Mouse (Mus musculus) neural tube, embryonic 15.5 days (tissue): ENCODE measurements around the gene Iqcf4. TPM values are rescaled to one million over a fixed set of nuclear protein-coding genes. Genes with fewer than 3 reads are reported as not detected.

ENCODE experiments used
- ATAC-seq: fragments of 200-750 bp; cut with Nextera tagmentation; 2 replicates; pipeline ENCODE4 v1.8.0; 2017; ENCODE audit warnings: mild to moderate bottlenecking, moderate TSS enrichment, moderate library complexity; ENCODE audit not compliant: low FRiP score
- H3K27ac ChIP-seq: fragments of 300-500 bp; sonication (generic); replicated peaks from 2 replicates; pipeline ENCODE4 v1.5.1; 2015; ENCODE audit warnings: mild to moderate bottlenecking, inconsistent platforms
- H3K27me3 ChIP-seq: fragments of 300-500 bp; sonication (generic); replicated peaks from 2 replicates; pipeline ENCODE4 v1.6.1; 2015; ENCODE audit warnings: inconsistent platforms
- H3K36me3 ChIP-seq: fragments of 300-500 bp; sonication (generic); 2 replicates; pipeline ENCODE4 v1.6.1; 2015; ENCODE audit warnings: inconsistent platforms
- H3K4me1 ChIP-seq: fragments of 300-500 bp; sonication (generic); 2 replicates; pipeline ENCODE4 v1.6.1; 2015; ENCODE audit warnings: inconsistent platforms
- H3K4me2 ChIP-seq: fragments of 300-500 bp; sonication (generic); 2 replicates; pipeline ENCODE4 v1.6.1; 2015; ENCODE audit warnings: inconsistent platforms, mild to moderate bottlenecking, moderate library complexity
- H3K4me3 ChIP-seq: fragments of 300-500 bp; sonication (generic); replicated peaks from 2 replicates; pipeline ENCODE4 v1.5.1; 2015; ENCODE audit warnings: mild to moderate bottlenecking, inconsistent platforms
- H3K9ac ChIP-seq: fragments of 300-500 bp; sonication (generic); replicated peaks from 2 replicates; pipeline ENCODE4 v1.6.1; 2015; ENCODE audit warnings: mild to moderate bottlenecking, inconsistent platforms
- H3K9me3 ChIP-seq: fragments of 300-500 bp; sonication (generic); replicated peaks from 2 replicates; pipeline ENCODE4 v1.6.1; 2016; ENCODE audit warnings: inconsistent platforms
- WGBS: fragments of 180-500 bp; shearing (Covaris S2); methylation state at CpG from one replicate; pipeline ENCODE4 v1.1.7; 2015; ENCODE audit warnings: mixed read lengths; 5-methylcytosine and 5-hydroxymethylcytosine counted together
- polyA plus RNA-seq: library from polyadenylated mRNA; unstranded; fragments of >200 nt; fragmentation: Nextera tagmentation; extraction: Ambion mirVana; gene quantifications from 2 replicates; pipeline ENCODE4 v1.2.1, GENCODE M21; 2015

The Iqcf4 gene
- polyA plus RNA-seq, 1 experiment from 2014 or later = not detected

GRCm38 (mm10) chr9:106576112-106576511 lies 5.3 kb upstream of the Iqcf4 start:
- WGBS = 85% methylated on average over 2 of the region's 2 CpGs
- ATAC-seq = no peak
- H3K9ac ChIP-seq = no peak overlapping the region
- no peaks in the 10 kb centered on the region for H3K36me3 ChIP-seq
- no peaks in the 10 kb centered on the region for H3K4me1 ChIP-seq
- no peak overlapping the region for H3K27ac ChIP-seq
- H3K27me3 ChIP-seq = no peaks in the 10 kb centered on the region
- H3K4me3 ChIP-seq = no peak overlapping the region
- H3K9me3 ChIP-seq = no peaks in the 10 kb centered on the region
- H3K4me2 ChIP-seq = no peak overlapping the region

- Histone ChIP-seq H3K9ac (no peak overlapping the region), H3K36me3 (no peaks in the 10 kb centered on the region), H3K4me1 (no peaks in the 10 kb centered on the region), H3K27me3 (no peaks in the 10 kb centered on the region), H3K4me3 (no peak overlapping the region), H3K9me3 (no peaks in the 10 kb centered on the region), H3K27ac (no peak overlapping the region), H3K4me2 (no peak overlapping the region)
- WGBS = 92% methylated on average over 5 of the region's 5 CpGs
- no peak for ATAC-seq
Measured at GRCm38 (mm10) chr9:106573366-106573765, 2.6 kb upstream of the Iqcf4 start.

- no peak for ATAC-seq
- Histone ChIP-seq H3K4me3 (no peak overlapping the region), H3K4me1 (no peaks in the 10 kb centered on the region), H3K36me3 (no peaks in the 10 kb centered on the region), H3K27me3 (no peaks in the 10 kb centered on the region), H3K27ac (no peak overlapping the region), H3K4me2 (no peak overlapping the region), H3K9ac (no peak overlapping the region), H3K9me3 (no peaks in the 10 kb centered on the region)
- 97% methylated on average over 2 of the region's 2 CpGs for WGBS
Measured at GRCm38 (mm10) chr9:106572186-106572585, 1.4 kb upstream of the Iqcf4 start.

- Histone ChIP-seq H3K4me1 (no peaks in the 10 kb centered on the region), H3K36me3 (no peaks in the 10 kb centered on the region), H3K4me3 (no peak overlapping the region), H3K9ac (no peak overlapping the region), H3K27ac (no peak overlapping the region), H3K9me3 (no peaks in the 10 kb centered on the region), H3K27me3 (no peaks in the 10 kb centered on the region), H3K4me2 (no peak overlapping the region)
- ATAC-seq = no peak
- WGBS = 46% methylated on average over 11 of the region's 11 CpGs
Measured at GRCm38 (mm10) chr9:106566437-106566836, 4.4 kb downstream of the Iqcf4 start.

- no peaks in the 10 kb centered on the region for H3K4me1 ChIP-seq
- H3K27ac ChIP-seq = no peak overlapping the region
- no peak for ATAC-seq
- H3K9me3 ChIP-seq = no peaks in the 10 kb centered on the region
- no peak overlapping the region for H3K9ac ChIP-seq
- H3K4me2 ChIP-seq = no peak overlapping the region
- H3K4me3 ChIP-seq = no peak overlapping the region
- no peaks in the 10 kb centered on the region for H3K27me3 ChIP-seq
- no peaks in the 10 kb centered on the region for H3K36me3 ChIP-seq
- 78% methylated on average over 8 of the region's 8 CpGs for WGBS
Measured at GRCm38 (mm10) chr9:106564025-106564424, 6.8 kb downstream of the Iqcf4 start.

- Histone ChIP-seq H3K4me2 (no peak overlapping the region), H3K9me3 (no peaks in the 10 kb centered on the region), H3K27ac (no peak overlapping the region), H3K36me3 (no peaks in the 10 kb centered on the region), H3K27me3 (no peaks in the 10 kb centered on the region), H3K4me3 (no peak overlapping the region), H3K9ac (no peak overlapping the region), H3K4me1 (no peaks in the 10 kb centered on the region)
- 89% methylated on average over 11 of the region's 11 CpGs for WGBS
- no peak for ATAC-seq
Measured at GRCm38 (mm10) chr9:106562291-106562690, 8.5 kb downstream of the Iqcf4 start.

- Histone ChIP-seq H3K27me3 (no peaks in the 10 kb centered on the region), H3K4me2 (no peak within 1 kb of the TSS), H3K4me3 (no peak within 1 kb of the TSS), H3K9ac (no peak within 1 kb of the TSS), H3K9me3 (no peaks in the 10 kb centered on the region), H3K36me3 (no peaks in the 10 kb centered on the region), H3K4me1 (no peaks in the 10 kb centered on the region), H3K27ac (no peak within 1 kb of the TSS)
- 94% methylated on average over 5 of the region's 5 CpGs for WGBS
- ATAC-seq = no peak
Measured at GRCm38 (mm10) chr9:106561531-106561930, 9.3 kb downstream of the Iqcf4 start, which contains the start of gene Iqcf3. Gene Iqcf3, minus strand, starts transcription at chr9:106561631.

- 94% methylated on average over 11 of the region's 11 CpGs for WGBS
- Histone ChIP-seq H3K9me3 (no peaks in the 10 kb centered on the region), H3K36me3 (no peaks in the 10 kb centered on the region), H3K27ac (no peak overlapping the region), H3K9ac (no peak overlapping the region), H3K4me3 (no peak overlapping the region), H3K27me3 (no peaks in the 10 kb centered on the region), H3K4me2 (no peak overlapping the region), H3K4me1 (no peaks in the 10 kb centered on the region)
- ATAC-seq = no peak
Measured at GRCm38 (mm10) chr9:106534975-106535374, 35.8 kb downstream of the Iqcf4 start.

GRCm38 (mm10) chr9:106534296-106534695 lies 36.5 kb downstream of the Iqcf4 start:
- Histone ChIP-seq H3K27me3 (no peaks in the 10 kb centered on the region), H3K27ac (no peak overlapping the region), H3K9ac (no peak overlapping the region), H3K36me3 (no peaks in the 10 kb centered on the region), H3K4me1 (no peaks in the 10 kb centered on the region), H3K4me3 (no peak overlapping the region), H3K4me2 (no peak overlapping the region), H3K9me3 (no peaks in the 10 kb centered on the region)
- WGBS = 95% methylated on average over 7 of the region's 7 CpGs
- ATAC-seq = no peak

- Histone ChIP-seq H3K4me3 (no peak overlapping the region), H3K9me3 (no peaks in the 10 kb centered on the region), H3K4me1 (no peaks in the 10 kb centered on the region), H3K27me3 (no peaks in the 10 kb centered on the region), H3K27ac (no peak overlapping the region), H3K9ac (no peak overlapping the region), H3K36me3 (no peaks in the 10 kb centered on the region), H3K4me2 (no peak overlapping the region)
- 41% methylated on average over 3 of the region's 3 CpGs for WGBS
- ATAC-seq = no peak
Measured at GRCm38 (mm10) chr9:106531833-106532232, 39.0 kb downstream of the Iqcf4 start.

- 75% methylated on average over 8 of the region's 8 CpGs for WGBS
- no peaks in the 10 kb centered on the region for H3K4me1 ChIP-seq
- H3K9ac ChIP-seq = no peak overlapping the region
- no peaks in the 10 kb centered on the region for H3K9me3 ChIP-seq
- H3K4me2 ChIP-seq = no peak overlapping the region
- H3K27ac ChIP-seq = no peak overlapping the region
- H3K36me3 ChIP-seq = no peaks in the 10 kb centered on the region
- H3K27me3 ChIP-seq = no peaks in the 10 kb centered on the region
- H3K4me3 ChIP-seq = no peak overlapping the region
- no peak for ATAC-seq
Measured at GRCm38 (mm10) chr9:106519909-106520308, 50.9 kb downstream of the Iqcf4 start.

GRCm38 (mm10) chr9:106519433-106519832 lies 51.4 kb downstream of the Iqcf4 start:
- Histone ChIP-seq H3K9ac (no peak overlapping the region), H3K4me2 (no peak overlapping the region), H3K4me3 (no peak overlapping the region), H3K36me3 (no peaks in the 10 kb centered on the region), H3K9me3 (no peaks in the 10 kb centered on the region), H3K27ac (no peak overlapping the region), H3K4me1 (no peaks in the 10 kb centered on the region), H3K27me3 (no peaks in the 10 kb centered on the region)
- ATAC-seq = no peak
- WGBS = 75% methylated on average over 2 of the region's 2 CpGs
